Mouse (Mus musculus): Measurements from ENCODE around the gene Eif4e.

GRCm38 (mm10) chr3:138489327-138490033 is 36.5 kb upstream of the Eif4e start, which contains the start of gene Metap1:
- no peak for TF ChIP-seq GATA1 (IDR thresholded peaks at IDR 0.05; ENCODE audit: borderline replicate concordance, low read length)
- no peak for TF ChIP-seq FLI1 (IDR thresholded peaks at IDR 0.05; ENCODE audit: low read length)
